Mouse (Mus musculus) C2C12 (cell line): ENCODE results near the gene Akap14.

Experiments
- CEBPB ChIP-seq: IDR thresholded peaks from one replicate; pipeline ENCODE4 v1.6.1; 2011; ENCODE audit warnings: low read depth, mild to moderate bottlenecking, control low read depth, moderate library complexity
- CTCF ChIP-seq: IDR thresholded peaks from one replicate; pipeline ENCODE4 v1.5.1; 2011; ENCODE audit not compliant: control insufficient read depth, insufficient read depth, insufficient read length
- MAX ChIP-seq: IDR thresholded peaks from one replicate; pipeline ENCODE4 v1.6.1; 2011; ENCODE audit warnings: mild to moderate bottlenecking, control low read depth
- MYOD1 ChIP-seq: IDR thresholded peaks from one replicate; pipeline ENCODE4 v1.6.1; 2011; ENCODE audit warnings: low read depth; ENCODE audit not compliant: control insufficient read depth, insufficient read length
- MYOG ChIP-seq: IDR thresholded peaks from one replicate; pipeline ENCODE4 v1.6.1; 2011; ENCODE audit not compliant: control insufficient read depth, insufficient read length; ENCODE audit errors: extremely low read depth
- USF1 ChIP-seq: IDR thresholded peaks from one replicate; pipeline ENCODE4 v1.6.1; 2011; ENCODE audit warnings: low read depth, mild to moderate bottlenecking, control low read depth, moderate library complexity

DNA sequence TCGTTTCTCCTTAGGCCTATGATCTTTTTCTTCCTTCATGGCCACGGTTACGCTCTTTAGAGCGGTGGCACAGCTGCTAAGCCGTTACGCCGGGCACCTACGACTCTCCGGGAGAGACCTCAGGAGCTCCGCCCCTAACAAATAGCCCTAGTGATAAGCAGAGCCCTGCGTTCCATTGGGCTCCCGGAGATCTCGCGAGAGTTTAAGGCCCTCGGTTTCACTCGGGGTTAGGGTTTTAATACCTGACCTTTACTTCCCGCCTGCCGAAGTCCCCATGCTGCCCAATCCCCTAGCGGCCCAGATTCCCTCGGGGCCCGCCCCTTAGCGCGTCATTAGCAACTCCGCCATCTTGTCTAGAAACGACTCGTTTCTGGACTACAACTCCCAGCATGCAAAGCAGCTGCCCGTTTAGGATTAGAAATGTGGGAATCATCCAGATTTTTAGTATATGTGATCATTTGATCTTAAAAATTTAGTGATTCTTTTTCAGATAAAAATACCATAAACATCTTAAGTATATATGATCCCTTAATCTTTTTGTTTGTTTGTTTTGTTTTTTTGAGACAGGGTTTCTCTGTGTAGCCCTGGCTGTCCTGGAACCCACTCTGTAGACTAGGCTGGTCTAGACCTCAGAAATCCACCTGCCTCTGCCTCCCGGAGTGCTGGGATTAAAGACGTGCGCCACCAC lies 58.3 kb downstream of the Akap14 start, which contains the start of gene Upf3b:
- TF ChIP-seq USF1 = no peak
- TF ChIP-seq CTCF = no peak
- no peak for TF ChIP-seq MYOG
- TF ChIP-seq MAX = no peak
- no peak for TF ChIP-seq CEBPB
- TF ChIP-seq MYOD1 = no peak
